Mouse (Mus musculus) CH12.LX (cell line): ENCODE measurements around the gene Tbl1xr1.

ENCODE experiments used
- CTCF ChIP-seq, 2 experiments: IDR thresholded peaks in 1 of 2; conservative IDR thresholded peaks in 1 of 2; 2 replicates each; pipeline ENCODE4 v1.5.1; 2011 to 2012; ENCODE audit warnings: low read depth in 2 of 2, low read length in 2 of 2, improper control_type of control experiment in 1 of 2, inconsistent platforms in 1 of 2, mild to moderate bottlenecking in 1 of 2, moderate library complexity in 1 of 2
- POLR2A ChIP-seq: IDR thresholded peaks from 2 replicates; pipeline ENCODE4 v1.6.1; 2011; ENCODE audit warnings: low read depth, mild to moderate bottlenecking, improper control_type of control experiment, low read length

DNA sequence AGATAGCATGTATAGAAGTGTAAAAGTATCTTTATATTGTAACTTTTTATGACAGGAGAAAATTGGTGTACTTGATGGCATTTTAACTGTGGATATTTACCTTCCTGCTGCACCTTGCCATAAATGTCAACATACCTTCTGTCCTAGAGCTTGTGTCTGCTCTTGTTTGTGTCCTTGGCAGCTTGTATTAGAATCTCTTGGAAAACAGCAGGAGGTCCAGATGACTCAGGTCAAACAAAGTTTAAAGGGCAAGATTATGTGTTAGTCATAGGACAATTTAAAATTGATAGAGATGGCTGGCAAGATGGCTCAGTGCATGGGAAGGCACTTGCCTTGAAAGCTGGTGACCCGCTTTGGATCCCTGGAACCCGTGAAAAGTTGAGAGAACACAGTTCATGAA is 104.6 kb downstream of the Tbl1xr1 start:
- TF ChIP-seq CTCF (conservative IDR thresholded peaks at IDR 0.05 in 1 of 2, IDR thresholded peaks at IDR 0.05 in 1 of 2; ENCODE audit: low read depth in 2 of 2, low read length in 2 of 2) (no peak), POLR2A (no peak)
